Mouse (Mus musculus) bone marrow, adult 2 months (tissue): ENCODE results near the gene Hnrnpul2.

Experiments
- CTCF ChIP-seq: fragments of 200-500 bp; IDR thresholded peaks from 2 replicates; pipeline ENCODE4 v1.5.1; 2011; ENCODE audit warnings: low read length, control low read depth; ENCODE audit not compliant: control insufficient read depth, insufficient read depth
- POLR2A ChIP-seq: fragments of 200-500 bp; IDR thresholded peaks from 2 replicates; pipeline ENCODE4 v1.6.1; 2011; ENCODE audit warnings: low read depth, mild to moderate bottlenecking, control low read depth, low read length, borderline replicate concordance; ENCODE audit not compliant: control insufficient read depth

DNA sequence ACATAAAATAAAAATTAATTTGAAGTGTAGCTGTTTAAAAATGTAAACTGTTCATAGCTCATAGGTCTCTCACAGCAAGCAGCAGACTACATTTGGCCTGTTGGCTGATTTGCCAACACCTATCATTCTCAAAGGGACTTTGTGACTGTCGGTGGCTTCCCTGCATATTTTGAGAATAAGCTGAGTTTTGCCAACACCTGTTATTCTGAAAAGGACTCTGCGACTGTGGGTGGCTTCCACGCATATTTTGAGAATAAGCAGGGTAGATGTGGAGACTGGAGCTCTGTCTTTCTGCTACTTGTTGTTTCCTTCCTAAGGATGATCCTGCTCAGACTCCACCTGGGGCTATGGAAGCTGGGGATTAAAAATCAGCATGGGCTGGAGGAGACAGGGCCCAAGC, 33.3 kb downstream of the Hnrnpul2 start:
- TF ChIP-seq CTCF (no peak), POLR2A (no peak)
